Mouse (Mus musculus) liver, adult (tissue): Measurements from ENCODE around the gene Rpl11.
A peak's percentile ranks its signal among the peaks of the same experiment; 100 is the strongest.

ENCODE experiments used
- GATA4 ChIP-seq: IDR thresholded peaks from 2 replicates; pipeline ENCODE4 v1.6.1; 2014; ENCODE audit warnings: mild to moderate bottlenecking, low read length; ENCODE audit not compliant: insufficient replicate concordance

Rpl11 gene

DNA sequence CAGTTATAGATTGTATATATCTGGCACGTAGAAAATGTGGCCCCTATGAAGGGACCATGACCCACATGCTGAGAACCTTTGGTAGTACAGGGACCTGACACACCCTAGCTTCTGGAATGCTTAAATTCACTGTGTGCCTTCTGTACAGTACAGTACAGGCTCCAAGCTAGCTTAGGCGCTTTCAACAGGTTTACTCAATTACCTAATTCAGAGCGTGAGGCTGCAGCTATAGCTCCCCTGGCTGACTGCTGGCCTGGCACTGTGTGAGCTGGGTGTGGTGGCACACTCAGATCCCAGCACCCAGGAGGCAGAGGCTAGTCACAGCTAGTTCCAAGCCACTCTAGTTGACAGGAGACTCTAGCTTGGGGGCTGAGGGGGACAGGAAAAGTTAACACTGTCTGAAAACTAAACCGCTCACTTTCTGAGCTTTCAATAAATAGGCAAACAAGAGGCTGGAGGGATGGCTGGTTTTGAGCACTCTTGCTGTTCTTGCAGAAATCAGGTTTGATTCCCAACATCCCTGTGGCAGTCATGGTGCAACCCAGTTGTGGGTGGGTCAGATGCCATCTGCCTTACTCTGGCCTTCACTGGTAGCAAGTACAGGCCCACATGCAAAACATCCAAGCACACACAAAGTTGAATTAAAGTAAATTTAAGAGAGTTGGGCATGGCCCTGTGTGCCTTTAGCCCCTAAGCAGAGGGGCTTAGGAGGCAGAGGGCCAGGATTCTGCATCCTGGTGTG, 4.8 kb downstream of the Rpl11 start:
- no peak for TF ChIP-seq GATA4

DNA sequence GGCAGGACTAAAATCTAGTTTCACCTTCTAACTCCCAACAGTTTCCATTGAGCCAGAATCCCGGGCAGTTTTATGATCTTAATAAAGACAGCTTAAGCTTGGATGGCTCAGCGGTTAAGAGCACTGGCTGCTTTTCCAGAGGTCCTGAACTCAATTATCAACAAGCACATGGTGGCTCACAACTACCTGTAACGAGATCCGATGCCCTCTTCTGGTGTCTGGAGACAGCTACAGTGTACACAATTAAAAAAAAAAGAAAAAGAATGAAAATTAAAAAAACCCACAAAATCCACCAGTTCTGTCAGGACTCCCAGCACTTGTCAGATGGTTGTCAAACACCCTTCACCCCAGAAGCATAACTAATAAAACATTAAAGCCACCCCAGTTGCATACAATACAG, 5.6 kb downstream of the Rpl11 start:
- no peak for TF ChIP-seq GATA4

DNA sequence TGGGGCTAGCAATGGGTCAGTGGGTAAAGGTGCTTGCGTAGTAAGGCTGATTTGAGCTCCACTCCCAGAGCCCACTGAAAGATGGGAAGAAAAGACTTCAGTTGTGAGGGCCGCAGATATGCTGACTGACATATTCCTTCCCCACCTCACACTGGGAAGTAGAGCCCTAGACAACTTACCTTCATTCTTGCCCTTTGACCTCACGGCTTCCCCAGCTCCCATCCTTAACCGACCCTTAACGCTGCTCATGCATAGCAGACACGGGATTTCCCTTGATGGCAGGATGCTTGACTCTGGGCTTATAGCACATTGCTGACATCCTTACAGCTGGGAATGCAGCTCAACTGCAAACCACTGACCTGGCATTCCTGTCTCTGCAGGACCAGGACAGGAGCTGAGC, 6.3 kb downstream of the Rpl11 start:
- no peak for TF ChIP-seq GATA4

DNA sequence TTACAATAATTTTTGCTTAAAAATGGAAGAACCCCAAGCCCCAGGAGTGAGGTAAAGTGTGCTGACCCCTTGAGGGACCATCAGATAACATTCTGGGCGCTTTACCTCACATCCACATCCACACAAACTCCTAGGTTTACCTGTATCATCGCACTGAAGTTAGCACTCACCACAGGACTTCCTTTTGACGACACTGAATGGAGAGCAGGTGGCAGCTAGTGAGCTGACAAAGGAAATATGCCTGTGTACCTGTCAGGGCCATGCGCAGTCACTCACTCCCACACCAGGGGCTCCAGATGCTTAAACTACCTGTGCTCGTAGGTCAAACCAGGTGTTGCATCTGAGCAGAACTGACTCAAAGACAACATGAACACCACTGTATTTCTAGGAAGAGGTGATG, 8.1 kb downstream of the Rpl11 start:
- no peak for TF ChIP-seq GATA4

DNA sequence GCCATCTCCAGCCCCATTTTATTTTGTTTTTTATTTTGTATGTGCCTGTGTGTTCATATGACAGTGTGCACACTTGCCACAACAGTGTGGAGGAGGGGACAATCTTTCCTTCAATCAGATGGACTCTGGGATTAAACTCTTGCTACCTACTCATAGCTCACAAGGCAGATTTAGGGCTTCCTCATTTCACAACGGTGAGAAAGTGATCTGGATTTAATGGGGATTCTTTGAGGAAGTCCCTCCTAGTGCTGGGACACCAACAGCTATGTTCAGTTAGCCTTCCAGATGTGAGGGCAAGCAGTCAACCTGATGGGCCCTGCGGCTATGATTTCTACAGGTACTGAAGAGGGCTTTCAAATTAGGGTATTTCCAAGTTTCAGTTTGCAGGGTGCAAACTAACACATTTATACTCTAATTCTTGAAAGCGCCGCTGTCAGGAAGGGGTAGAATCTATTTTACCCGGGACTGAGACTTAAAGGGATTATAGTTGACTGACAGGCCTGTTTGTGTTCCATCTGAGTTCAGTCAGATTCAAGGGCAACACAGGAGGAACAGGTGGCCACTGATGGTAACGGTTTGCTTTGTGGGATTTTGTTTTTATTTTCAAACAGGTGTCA, 9.3 kb downstream of the Rpl11 start:
- no peak for TF ChIP-seq GATA4

DNA sequence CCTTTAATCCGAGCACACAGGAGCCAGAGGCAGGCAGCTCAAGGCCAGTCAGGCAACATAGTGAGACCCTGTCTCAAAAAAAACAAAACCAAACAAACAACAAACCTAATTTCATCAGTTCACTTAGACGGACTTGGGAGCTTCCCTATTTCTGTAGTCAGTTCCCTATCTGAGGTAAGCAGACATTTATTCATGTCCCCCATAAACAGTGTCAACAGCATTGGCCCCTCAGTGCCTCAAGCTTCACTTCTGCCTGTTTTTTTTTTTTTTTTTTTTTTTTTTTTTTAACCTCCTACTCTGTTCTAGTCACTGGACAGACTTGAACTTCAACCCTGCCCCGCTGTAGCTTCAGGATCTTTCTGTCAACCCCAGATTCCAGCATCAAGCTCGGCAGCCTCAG, 18.1 kb downstream of the Rpl11 start:
- TF ChIP-seq GATA4: no peak

DNA sequence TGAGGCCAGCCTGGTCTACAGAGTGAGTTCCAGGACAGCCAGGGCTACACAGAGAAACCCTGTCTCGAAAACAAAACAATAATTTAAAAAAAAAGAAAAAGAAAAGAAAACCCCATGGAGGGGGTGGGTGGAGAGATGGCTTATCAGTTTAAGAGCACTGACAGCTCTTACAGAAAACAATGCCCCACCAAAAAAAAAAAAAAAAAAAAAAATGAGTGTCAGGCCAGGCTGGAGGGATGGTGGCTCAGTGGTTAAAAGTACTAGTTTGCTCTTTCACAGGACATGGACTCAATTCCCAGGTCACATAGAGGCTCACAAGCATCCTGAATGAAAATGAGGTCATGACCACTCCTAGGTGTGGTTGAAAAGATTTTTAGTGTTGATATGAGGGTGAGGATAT, 20.0 kb downstream of the Rpl11 start:
- no peak for TF ChIP-seq GATA4

DNA sequence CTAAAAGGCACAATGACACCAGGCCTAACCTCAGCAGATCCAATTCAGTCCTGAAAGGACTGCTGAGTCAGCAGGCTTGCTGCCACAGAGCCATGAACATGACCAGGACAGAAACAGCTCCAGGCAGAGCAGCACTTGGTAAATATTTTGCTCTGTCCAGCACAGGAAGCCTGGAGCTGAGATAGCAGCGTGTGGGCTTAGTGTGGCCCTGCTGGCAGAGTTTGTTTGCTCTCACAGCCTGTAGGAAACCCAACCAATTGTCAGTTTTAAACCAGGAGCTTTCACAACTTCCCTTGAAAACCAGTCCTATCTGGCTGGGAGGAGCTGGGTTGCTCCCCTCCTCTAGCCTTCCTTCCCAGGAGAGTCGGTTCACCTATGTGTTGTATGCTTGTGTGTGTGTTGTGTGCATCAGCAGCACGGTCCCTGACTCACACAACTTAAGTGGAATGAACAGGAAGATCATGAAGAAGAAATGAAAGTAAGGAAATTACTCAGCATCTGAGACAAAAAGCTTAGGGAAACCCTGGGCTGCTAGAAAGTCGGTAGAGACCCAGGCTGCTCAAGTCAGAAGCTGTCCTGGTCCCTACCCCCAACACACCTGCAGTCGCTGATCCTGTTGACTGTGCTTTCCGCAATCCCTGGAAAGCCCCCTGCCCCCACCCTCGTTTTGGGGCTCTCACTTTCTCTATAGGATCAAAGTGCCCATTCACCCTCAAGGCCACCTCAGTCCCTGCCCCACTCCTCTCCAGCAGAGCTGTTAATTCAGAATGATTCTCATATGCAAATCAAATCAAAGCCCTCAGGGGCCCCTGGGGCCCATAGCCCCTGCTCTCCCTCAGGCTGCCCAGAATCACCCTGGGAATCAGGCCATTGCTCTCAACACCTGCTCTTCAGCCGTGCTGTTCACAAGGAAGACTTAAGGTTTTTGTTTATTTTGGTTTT, 22.0 kb downstream of the Rpl11 start:
- TF ChIP-seq GATA4: peak; percentile 58; the same call in 1 of the 2 replicates

DNA sequence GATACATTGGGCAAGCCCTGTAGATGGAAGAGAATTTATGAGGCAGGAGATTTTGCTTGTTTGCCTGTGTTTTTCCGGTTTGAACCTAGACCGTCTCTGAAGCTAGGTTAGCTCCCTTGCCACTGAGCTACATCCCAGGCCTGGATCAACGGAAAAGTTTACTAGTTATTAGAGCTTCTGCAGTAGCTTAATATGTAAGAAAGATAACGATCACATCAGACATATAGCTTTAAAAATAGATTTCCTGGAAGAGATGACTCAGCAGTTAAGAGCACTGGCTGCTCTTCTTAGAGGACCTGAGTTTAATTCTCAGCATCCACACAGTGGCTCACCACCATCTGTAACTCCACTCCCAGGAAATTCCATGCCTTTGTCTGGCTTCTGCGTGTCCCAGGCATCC, 24.5 kb downstream of the Rpl11 start:
- TF ChIP-seq GATA4: no peak

DNA sequence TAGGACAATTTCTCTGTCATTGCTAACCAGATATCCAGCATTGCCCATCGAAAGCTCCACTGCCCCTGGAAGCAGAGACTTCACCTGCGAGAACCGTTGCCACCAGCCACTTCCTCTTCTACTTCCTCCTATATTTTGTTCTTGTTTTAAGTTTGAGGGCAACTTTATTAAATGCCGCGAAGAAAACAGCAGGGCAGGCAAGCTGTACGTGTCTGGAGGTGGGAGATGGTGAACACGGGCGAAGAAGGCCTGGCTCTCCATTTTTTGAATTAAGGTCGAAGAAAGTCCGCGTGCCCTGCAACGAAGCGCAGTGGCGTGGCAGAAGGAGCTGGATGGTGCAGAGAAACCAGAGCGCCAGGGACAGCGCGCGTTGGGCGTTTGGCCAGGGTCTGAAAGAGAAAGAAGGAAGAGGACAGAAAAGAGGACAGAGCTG, 25.1 kb downstream of the Rpl11 start:
- TF ChIP-seq GATA4: no peak

DNA sequence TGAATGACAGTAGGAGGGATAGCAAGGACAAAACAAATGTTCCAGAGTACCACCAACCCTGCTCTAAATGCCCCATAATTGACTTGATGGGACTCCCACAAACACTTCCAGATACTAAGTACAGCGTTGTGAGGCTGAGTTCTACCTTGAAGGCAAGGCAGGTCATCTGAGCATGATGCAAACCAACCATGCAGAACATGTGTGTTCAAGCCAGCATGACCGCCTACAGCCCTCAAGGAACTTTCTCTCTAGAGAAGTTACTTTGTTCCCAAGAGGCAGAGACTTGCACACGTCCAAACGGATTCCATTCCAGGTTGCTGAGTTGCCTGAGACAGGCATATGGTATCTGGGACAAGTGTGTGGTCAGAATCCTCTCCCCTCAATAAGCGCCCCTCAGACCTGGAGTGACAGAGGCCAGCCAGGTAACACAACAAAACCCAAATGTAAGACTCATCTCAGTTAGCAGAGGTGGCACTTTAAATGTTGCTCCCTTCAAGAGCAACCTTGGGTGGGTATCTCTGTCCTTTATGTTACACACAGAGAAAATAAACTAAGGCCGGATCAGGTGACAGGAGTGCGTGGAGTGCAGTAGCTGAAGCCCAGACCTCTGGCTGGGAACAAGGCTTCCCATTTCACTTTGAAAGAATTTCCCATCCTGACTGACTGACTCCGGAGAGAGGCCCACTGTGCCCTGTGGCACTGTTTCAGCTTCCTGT, 25.7 kb downstream of the Rpl11 start:
- no peak for TF ChIP-seq GATA4

DNA sequence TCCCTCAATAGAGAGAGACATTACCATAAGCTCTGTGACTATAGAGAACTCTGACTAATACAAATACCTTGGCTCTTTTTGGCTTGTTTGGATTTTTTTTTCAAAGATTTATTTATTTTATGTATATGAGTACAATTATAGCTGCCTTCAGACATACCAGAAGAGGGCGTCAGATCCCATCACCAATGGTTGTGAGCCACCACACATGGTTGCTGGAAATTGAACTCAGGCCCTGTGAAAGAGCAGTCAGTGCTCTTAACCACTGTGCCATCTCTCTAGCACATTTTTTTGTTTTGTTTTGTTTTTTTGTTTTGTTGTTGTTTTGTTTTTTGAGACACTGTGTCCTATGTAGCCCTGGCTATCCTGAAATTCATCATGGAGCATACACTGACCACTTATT, 27.9 kb downstream of the Rpl11 start:
- TF ChIP-seq GATA4: no peak

DNA sequence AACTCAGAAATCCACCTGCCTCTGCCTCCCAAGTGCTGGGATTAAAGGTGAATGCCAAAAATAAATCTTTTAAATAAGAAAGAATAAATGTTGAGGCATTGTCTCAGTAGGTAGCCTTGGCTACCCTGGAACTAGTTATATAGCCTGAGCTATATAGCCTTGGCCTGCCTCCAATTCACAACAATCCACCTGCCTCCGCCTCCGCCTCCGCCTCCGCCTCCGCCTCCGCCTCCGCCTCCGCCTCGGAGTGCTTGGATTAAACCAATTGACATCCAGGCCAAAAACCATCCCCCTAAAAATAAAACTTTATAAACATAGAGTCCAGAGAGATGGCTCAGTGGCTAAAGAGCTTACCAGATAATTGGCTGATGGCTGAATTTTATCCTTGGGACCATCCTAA, 30.3 kb downstream of the Rpl11 start:
- no peak for TF ChIP-seq GATA4

DNA sequence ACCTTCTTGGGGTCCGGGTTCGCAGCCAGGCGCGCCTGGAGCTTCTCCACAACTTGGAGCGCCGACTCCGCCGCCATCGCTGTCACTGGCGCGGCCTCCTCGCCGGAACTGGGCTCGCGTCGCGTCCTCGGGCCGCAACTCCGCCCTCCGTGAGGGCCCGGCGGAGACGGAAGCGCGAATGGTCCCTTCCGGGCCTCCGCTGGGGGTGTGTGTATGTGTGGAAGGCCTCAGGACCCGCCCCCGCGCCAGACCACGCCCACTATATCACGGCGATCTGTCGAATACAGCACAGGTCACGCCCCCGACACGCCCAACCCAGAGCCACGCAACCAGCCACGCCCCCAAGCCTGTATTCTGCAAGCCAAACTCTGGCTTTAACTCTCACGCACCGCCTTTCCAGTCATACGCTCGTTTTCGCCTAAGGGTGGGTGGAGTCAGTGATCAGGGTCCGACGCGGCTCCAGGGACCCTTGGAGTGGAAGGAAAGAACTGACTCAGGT, 31.6 kb downstream of the Rpl11 start, which contains the start of gene Eloa:
Eloa (minus strand) TSS at position 215 of the 499 bp plus-strand sequence.
- TF ChIP-seq GATA4: peak; percentile 69; the same call in 1 of the 2 replicates
